Mouse (Mus musculus) megakaryocyte-erythroid progenitor cell, adult 5 weeks (primary cell): ENCODE results near the gene Cep170. TPM values are rescaled to one million over a fixed set of nuclear protein-coding genes. Genes with fewer than 3 reads are reported as not detected.

ENCODE experiments used
- polyA plus RNA-seq: library from polyadenylated mRNA; stranded (reverse); fragments of >175 nt; gene quantifications from 2 replicates; pipeline ENCODE4 v1.2.3, GENCODE M21; 2012

Gene Cep170
- 0.95 and 1.7 TPM in 2 replicates for polyA plus RNA-seq

DNA sequence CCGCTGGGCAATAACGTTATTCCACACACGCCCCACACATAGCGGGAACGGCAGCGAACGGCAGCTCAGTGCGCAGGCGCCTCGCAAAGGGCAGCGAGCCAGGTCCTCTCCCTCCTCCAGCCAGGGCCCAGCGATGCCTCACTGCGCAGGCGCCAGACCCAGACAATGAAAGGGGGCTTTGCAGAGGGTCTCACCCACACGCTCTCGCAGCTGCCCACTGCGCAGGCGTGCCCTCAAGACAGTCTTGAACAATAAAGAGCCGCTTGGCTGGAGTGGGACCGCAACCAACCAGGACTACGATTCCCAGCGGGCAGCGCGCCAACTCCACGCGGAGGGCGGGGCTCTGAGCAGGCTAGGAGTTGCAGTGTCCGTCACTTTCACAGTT, at the start of gene Cep170:
Gene Cep170 (minus strand): TSS at position 32 of the 385 bp plus-strand sequence.

DNA sequence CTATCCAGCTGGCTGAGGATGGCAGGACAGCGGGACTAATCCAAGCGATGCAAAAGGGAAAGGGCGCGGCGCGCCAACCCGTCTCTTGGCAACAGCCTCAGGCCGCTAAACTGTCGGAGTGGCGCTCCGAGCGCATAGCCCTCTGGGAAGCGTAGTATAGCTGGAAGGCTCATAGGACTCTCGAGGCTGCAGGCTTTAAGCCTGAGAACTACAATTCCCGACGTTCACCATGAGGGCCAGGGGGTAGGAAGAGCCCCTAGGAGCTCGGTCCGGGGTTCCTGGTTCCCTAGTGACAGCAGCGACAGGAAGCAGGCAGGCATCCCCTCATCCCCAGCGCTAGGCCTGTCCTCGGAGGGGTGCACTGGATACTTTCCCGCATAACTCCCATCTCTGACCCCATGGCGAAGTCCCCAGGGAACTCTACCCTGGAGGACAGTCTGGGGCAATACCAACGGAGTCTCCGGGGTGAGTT, 760 bp upstream of the Cep170 start, which contains the start of gene Sdccag8:
Gene Sdccag8 (plus strand): TSS at position 70 of the 472 bp plus-strand sequence.

Other genes starting within 250 kb of the Cep170 start
- 3.0 and 3.7 TPM in 2 replicates for gene Sdccag8, start 593 bp upstream of the Cep170 start, polyA plus RNA-seq